Comparison of ENCODE assay signal across 8 mouse cellular contexts in genomic region chr10:70519640-70520099, GRCm38 (mm10).
DNase-seq lines count a peak whose midpoint lies in the region; ATAC-seq and TF ChIP-seq lines count a peak whose summit lies in the region.

No protein-coding gene starts in this region.

- intact Hi-C loops in left cerebral cortex, postnatal 36 days (cut with DNase I): no loop called here
- intact Hi-C loops in left cerebral cortex, postnatal 14 days (cut with DNase I): loop anchor here (5.0 kb wide), 1 partner anchor 77 kb away; the partner anchor contains the start of gene Fam13c

- no peak overlapping the region for H3K27ac ChIP-seq in heart, postnatal 0 days (ENCODE audit: low read depth)
- H3K27ac ChIP-seq in midbrain, embryonic 16.5 days (ENCODE audit: low read length): peak overlapping the region; percentile 82

- no peak for TF ChIP-seq EP300 in heart, postnatal 0 days (IDR thresholded peaks at IDR 0.05; ENCODE audit: low read depth)

- peak; percentile 23 for DNase-seq in adrenal gland, postnatal 25 days
- no peak for DNase-seq in adrenal gland, postnatal 10 days
- DNase-seq in left cerebral cortex, postnatal 36 days (ENCODE audit: low spot score in 2 of 2): peak; percentile 48 to 64
- no peak for DNase-seq in left cerebral cortex, postnatal 14 days (ENCODE audit: low spot score in 2 of 2)
- DNase-seq in heart, postnatal 0 days (ENCODE audit: low spot score): no peak
- DNase-seq in c-Kit-positive CD71-positive TER-119-positive erythroid progenitor cells, embryonic 14.5 days (ENCODE audit: low spot score): no peak
- no peak for DNase-seq in gastrocnemius, adult 8-10 months (ENCODE audit: low spot score in 2 of 2)

- no peak overlapping the region for H3K9ac ChIP-seq in heart, postnatal 0 days (replicated peaks; ENCODE audit: low read depth, low read length)
- peak overlapping the region; percentile 67 for H3K9ac ChIP-seq in midbrain, embryonic 16.5 days (ENCODE audit: low read depth, low read length)

- H3K4me2 ChIP-seq in heart, postnatal 0 days (ENCODE audit: low read depth, low read length): peak overlapping the region; percentile 71
- peak overlapping the region; percentile 87 for H3K4me2 ChIP-seq in midbrain, embryonic 16.5 days (ENCODE audit: low read length)

- H3K4me3 ChIP-seq in heart, postnatal 0 days (ENCODE audit: low read depth, low read length): no peak overlapping the region
- peak overlapping the region; percentile 45 for H3K4me3 ChIP-seq in midbrain, embryonic 16.5 days (ENCODE audit: low read depth, low read length)

- 0 out of 2 replicates have a peak, but pooled peaks cover 6% of the 10 kb centered on the region for H3K27me3 ChIP-seq in heart, postnatal 0 days (ENCODE audit: control insufficient read depth, insufficient read depth, low read length)
- no peaks in the 10 kb centered on the region for H3K27me3 ChIP-seq in midbrain, embryonic 16.5 days (ENCODE audit: control insufficient read depth, insufficient read depth, low read depth, low read length)

- WGBS in heart, postnatal 0 days: 16% methylated on average over 14 of the region's 14 CpGs
- WGBS in midbrain, embryonic 16.5 days: 6% methylated on average over 14 of the region's 14 CpGs

- H3K36me3 ChIP-seq in heart, postnatal 0 days (replicated peaks; ENCODE audit: control insufficient read depth, insufficient read depth, low read length): no peaks in the 10 kb centered on the region
- H3K36me3 ChIP-seq in midbrain, embryonic 16.5 days (ENCODE audit: control insufficient read depth, insufficient read depth, low read length): peaks cover 2% of the 10 kb centered on the region; the same call in 1 of the 2 replicates

- ATAC-seq in heart, postnatal 0 days (ENCODE audit: insufficient read depth, low read depth): no peak
- peak; percentile 38 for ATAC-seq in midbrain, embryonic 16.5 days

- H3K9me3 ChIP-seq in heart, postnatal 0 days (replicated peaks; ENCODE audit: control insufficient read depth, low read length): no peaks in the 10 kb centered on the region
- H3K9me3 ChIP-seq in midbrain, embryonic 16.5 days (replicated peaks; ENCODE audit: control insufficient read depth, low read length, poor library complexity, severe bottlenecking): no peaks in the 10 kb centered on the region

- no peak for TF ChIP-seq CTCF in heart, postnatal 0 days (IDR thresholded peaks at IDR 0.05; ENCODE audit: low read depth)

- H3K4me1 ChIP-seq in heart, postnatal 0 days (ENCODE audit: control insufficient read depth, insufficient read depth): no peaks in the 10 kb centered on the region
- peaks cover 25% of the 10 kb centered on the region for H3K4me1 ChIP-seq in midbrain, embryonic 16.5 days (ENCODE audit: control insufficient read depth, insufficient read depth, low read length)

Comparison
In these comparisons a context has a peak if more than half of its experiments do, and no peak if none do; other contexts are left out.
1. DNase-seq: peak in adrenal gland, postnatal 25 days (single experiment) and left cerebral cortex, postnatal 36 days (2 of 2); none in adrenal gland, postnatal 10 days (single experiment), left cerebral cortex, postnatal 14 days (0 of 2), heart, postnatal 0 days (single experiment), c-Kit-positive CD71-positive TER-119-positive erythroid progenitor cells, embryonic 14.5 days (single experiment) and gastrocnemius, adult 8-10 months (0 of 2).